ENCODE assay signal across 8 mouse cellular contexts in the genomic region with DNA sequence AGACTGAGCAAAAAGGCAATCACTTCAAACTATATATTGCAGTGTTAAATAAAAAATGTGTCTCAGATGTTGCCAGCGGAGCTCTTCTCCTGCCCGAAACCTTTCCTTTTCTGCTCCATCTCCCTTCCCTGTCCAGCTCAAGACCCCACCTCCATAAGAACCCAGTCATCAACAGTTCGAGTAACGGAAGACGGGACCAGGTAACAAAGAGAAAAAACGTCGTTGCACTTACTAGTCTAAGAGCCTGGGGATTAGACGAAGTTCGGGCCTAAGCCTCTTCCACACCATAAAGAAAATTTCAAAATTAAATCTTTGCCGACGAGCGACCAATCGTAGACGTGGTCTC. TPM values are rescaled to one million over a fixed set of nuclear protein-coding genes. Genes with fewer than 3 reads are reported as not detected.
DNase-seq lines count a peak whose midpoint lies in the region; ATAC-seq and TF ChIP-seq lines count a peak whose summit lies in the region.

TSS of gene Prr11 (minus strand) at position 300 of the 346 bp plus-strand sequence.

- H3K9ac ChIP-seq in heart, embryonic 14.5 days (ENCODE audit: low read length), result peak within 1 kb of the TSS; percentile 86
- peak within 1 kb of the TSS; percentile 90 for H3K9ac ChIP-seq in hindbrain, embryonic 11.5 days (ENCODE audit: low read depth, low read length)

- CTCF ChIA-PET in Patski (lab: Charles Lee), result no interaction called here

- in situ Hi-C loops in Patski (cut with MboI; ENCODE audit: low pct_unique_long_range_greater_than_20kb), result no loop called here

- H3K4me2 ChIP-seq in heart, embryonic 14.5 days (ENCODE audit: low read length), result peak within 1 kb of the TSS; percentile 75
- peak within 1 kb of the TSS; percentile 53 for H3K4me2 ChIP-seq in hindbrain, embryonic 11.5 days (replicated peaks; ENCODE audit: low read depth, low read length)

- POLR2A ChIA-PET in Patski (lab: Charles Lee), result no interaction called here

- DNase-seq in heart, adult 18-20 months, result no peak
- no peak for DNase-seq in Patski (ENCODE audit: low read depth, low spot score)
- no peak for DNase-seq in hindbrain, embryonic 11.5 days (ENCODE audit: low spot score)
- no peak for DNase-seq in midbrain, embryonic 10.5 days (ENCODE audit: low spot score)
- no peak for DNase-seq in cerebellum, postnatal 4 days (ENCODE audit: low spot score in 2 of 2)
- DNase-seq in urinary bladder, adult 2 months (ENCODE audit: low spot score), result no peak

- TF ChIP-seq CTCF in Patski (IDR thresholded peaks at IDR 0.05), result no peak

- under 1% methylated on average over 14 of the region's 14 CpGs for WGBS in heart, embryonic 14.5 days
- under 1% methylated on average over 14 of the region's 14 CpGs for WGBS in hindbrain, embryonic 11.5 days
- WGBS in midbrain, embryonic 10.5 days, result under 1% methylated on average over 14 of the region's 14 CpGs

- no peaks in the 10 kb centered on the region for H3K9me3 ChIP-seq in heart, embryonic 14.5 days (ENCODE audit: control insufficient read depth, low read length)
- no peaks in the 10 kb centered on the region for H3K9me3 ChIP-seq in hindbrain, embryonic 11.5 days (ENCODE audit: control insufficient read depth, low read length)
- H3K9me3 ChIP-seq in midbrain, embryonic 10.5 days (replicated peaks), result no peaks in the 10 kb centered on the region

- peaks cover 43% of the 10 kb centered on the region for H3K36me3 ChIP-seq in heart, embryonic 14.5 days (ENCODE audit: control insufficient read depth, insufficient read depth, low read length)
- H3K36me3 ChIP-seq in hindbrain, embryonic 11.5 days (ENCODE audit: control insufficient read depth, insufficient read depth, low read length), result peaks cover 3% of the 10 kb centered on the region; the same call in 1 of the 2 replicates
- H3K36me3 ChIP-seq in midbrain, embryonic 10.5 days, result peaks cover 52% of the 10 kb centered on the region

- H3K4me3 ChIP-seq in heart, embryonic 14.5 days (ENCODE audit: control insufficient read depth in 1 of 2, insufficient read depth in 1 of 2, low read depth in 1 of 2, low read length in 2 of 2), result peak within 1 kb of the TSS; percentile 75 to 87
- peak within 1 kb of the TSS; percentile 72 for H3K4me3 ChIP-seq in hindbrain, embryonic 11.5 days (ENCODE audit: low read depth, low read length)
- H3K4me3 ChIP-seq in midbrain, embryonic 10.5 days, result peak within 1 kb of the TSS; percentile 98

- ATAC-seq in heart, embryonic 14.5 days (ENCODE audit: insufficient number of reproducible peaks, insufficient read depth, low FRiP score, low read depth), result no peak
- ATAC-seq in Patski, result no peak
- no peak; the same call in 1 of the 2 replicates for ATAC-seq in hindbrain, embryonic 11.5 days (ENCODE audit: low FRiP score)
- ATAC-seq in granulocyte monocyte progenitor cell, adult 5-6 weeks (replicated peaks; ENCODE audit: poor library complexity, severe bottlenecking), result no peak

- H3K27me3 ChIP-seq in heart, embryonic 14.5 days (ENCODE audit: control insufficient read depth, insufficient read depth, low read length), result no peaks in the 10 kb centered on the region
- no peaks in the 10 kb centered on the region for H3K27me3 ChIP-seq in Patski
- no peaks in the 10 kb centered on the region for H3K27me3 ChIP-seq in hindbrain, embryonic 11.5 days (ENCODE audit: control insufficient read depth, insufficient read depth, low read length)
- H3K27me3 ChIP-seq in midbrain, embryonic 10.5 days (ENCODE audit: low read depth, poor library complexity, severe bottlenecking), result no peaks in the 10 kb centered on the region

- peak within 1 kb of the TSS; percentile 93 to 97 for H3K27ac ChIP-seq in heart, embryonic 14.5 days (replicated peaks in 1 of 2; ENCODE audit: control insufficient read depth in 1 of 2, insufficient read depth in 1 of 2, low read depth in 2 of 2, low read length in 2 of 2)
- H3K27ac ChIP-seq in hindbrain, embryonic 11.5 days (ENCODE audit: low read depth, low read length), result peak within 1 kb of the TSS; percentile 91
- H3K27ac ChIP-seq in midbrain, embryonic 10.5 days (replicated peaks), result peak within 1 kb of the TSS; percentile 100

- peaks cover 0 to 14% of the 10 kb centered on the region in 2 experiments; a peak in 2 of 4 replicates for H3K4me1 ChIP-seq in heart, embryonic 14.5 days (ENCODE audit: control insufficient read depth in 2 of 2, insufficient read depth in 2 of 2, low read length in 2 of 2)
- H3K4me1 ChIP-seq in hindbrain, embryonic 11.5 days (replicated peaks; ENCODE audit: control insufficient read depth, insufficient read depth, low read length), result no peaks in the 10 kb centered on the region
- peaks cover 37% of the 10 kb centered on the region for H3K4me1 ChIP-seq in midbrain, embryonic 10.5 days

RNA-seq across cellular contexts. Expression of gene Prr11, which starts in this region (rescaled TPM):
- polyA plus RNA-seq in heart, embryonic 14.5 days (2014; fragmentation: Nextera tagmentation; extraction: Ambion mirVana), result 7.5 and 8.0 TPM in 2 replicates
- under 1 TPM; 0.36 to 0.37 TPM for total RNA-seq in heart, adult 18-20 months (2021)
- polyA plus RNA-seq in Patski (2021), result 13.8 TPM
- 19.6 and 22.6 TPM in 2 replicates for polyA plus RNA-seq in hindbrain, embryonic 11.5 days (2014; fragmentation: Nextera tagmentation; extraction: Ambion mirVana)
- polyA plus RNA-seq in midbrain, embryonic 10.5 days (2016; fragmentation: Nextera tagmentation; extraction: Ambion mirVana), result 15.6 and 17.1 TPM in 2 replicates
- 8.6 and 15.1 TPM in 2 replicates for total RNA-seq in granulocyte monocyte progenitor cell, adult 5-6 weeks (2014; fragmentation: Nextera tagmentation)
- total RNA-seq in granulocyte monocyte progenitor cell, adult 5-6 weeks (2017), result 9.6 and 12.6 TPM in 2 replicates
- polyA plus RNA-seq in urinary bladder, adult 2 months (2012; rRNA removed), result 0.87 and 0.94 TPM in 2 replicates

Comparison
In these comparisons a context has a peak if more than half of its experiments do, and no peak if none do; other contexts are left out.
1. RNA of gene Prr11 (total RNA-seq): 8.6 to 15.1 TPM in granulocyte monocyte progenitor cell, adult 5-6 weeks; 0.36 to 0.37 TPM in heart, adult 18-20 months; every median in the first group is over 4 times any median in the second.
2. Peak in every context shown above with its lines, with median percentiles within 50 percentile points of each other: H3K27ac ChIP-seq and H3K4me3 ChIP-seq.